Comparison of ENCODE assay signal across 9 mouse cellular contexts in the genomic region with DNA sequence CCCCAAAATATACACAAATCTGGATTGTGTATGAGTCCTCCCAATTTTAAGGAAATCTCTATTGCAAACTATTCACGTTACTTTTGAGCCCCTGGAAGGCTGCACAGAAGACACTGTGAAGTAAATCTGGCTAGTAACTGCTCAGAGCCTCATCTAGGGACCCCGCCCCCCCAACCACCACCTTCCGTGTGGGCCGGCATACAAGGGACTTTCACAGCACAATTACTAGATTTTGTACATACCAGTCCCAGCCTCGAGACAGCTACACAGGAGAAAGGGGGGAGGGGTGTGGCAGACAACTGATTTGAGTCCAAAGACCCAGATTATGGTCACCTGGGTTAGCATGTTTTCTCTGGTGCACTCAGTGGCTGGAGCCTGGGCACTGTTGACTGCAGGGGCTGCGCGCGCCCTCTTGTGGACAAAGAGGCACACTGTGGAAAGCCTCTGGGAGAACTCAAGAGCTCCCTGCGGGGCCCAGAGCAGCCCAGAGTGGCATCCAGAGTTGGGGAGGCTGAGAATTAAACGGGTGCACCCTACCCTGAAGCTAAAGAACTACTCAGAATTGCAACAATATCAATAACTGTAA. TPM values are rescaled to one million over a fixed set of nuclear protein-coding genes. Genes with fewer than 3 reads are reported as not detected.
DNase-seq lines count a peak whose midpoint lies in the region; ATAC-seq lines count a peak whose summit lies in the region.
"Had no signal": no experiment of that assay in that cellular context is flagged by ENCODE, and none has a peak within 500 bp of the region (broad histone marks: within the 10 kb centered on the region; RNA-seq: fewer than 3 reads in every experiment).

No protein-coding gene starts in this region.

- no peaks in the 10 kb centered on the region for H3K27me3 ChIP-seq in hindbrain, embryonic 15.5 days

- no peaks in the 10 kb centered on the region for H3K4me1 ChIP-seq in hindbrain, embryonic 15.5 days (replicated peaks)
- H3K4me1 ChIP-seq: megakaryocyte, embryonic 14.5 days had no signal

- WGBS in hindbrain, embryonic 15.5 days, result 29% methylated on average over 10 of the region's 10 CpGs

- peak; percentile 58 for DNase-seq in WW6 (ENCODE audit: low read depth, low spot score)
- peak; percentile 86 to 89 for DNase-seq in cerebellum, postnatal 10 days
- peak; percentile 20 to 86 for DNase-seq in frontal cortex, adult 2 months (ENCODE audit: extremely low spot score in 1 of 2, low spot score in 1 of 2)
- DNase-seq in left cerebral cortex, adult 18-20 months (ENCODE audit: low spot score in 2 of 2), result peak; percentile 74 to 82
- peak; percentile 77 for DNase-seq in mesoderm, embryonic 11.5 days (ENCODE audit: low read depth, low spot score)
- DNase-seq in right cerebral cortex, postnatal 36 days (ENCODE audit: low spot score in 2 of 2), result peak; percentile 46 to 49
- DNase-seq in yolk sac, embryonic 10.5 days (ENCODE audit: low spot score), result peak; percentile 22

- peak; percentile 76; the same call in 1 of the 2 replicates for ATAC-seq in hindbrain, embryonic 15.5 days (ENCODE audit: low FRiP score, low read depth)

- no peaks in the 10 kb centered on the region for H3K9me3 ChIP-seq in hindbrain, embryonic 15.5 days

- H3K4me3 ChIP-seq in hindbrain, embryonic 15.5 days, result no peak overlapping the region
- H3K4me3 ChIP-seq: megakaryocyte, embryonic 14.5 days had no signal

- no peak overlapping the region for H3K4me2 ChIP-seq in hindbrain, embryonic 15.5 days

- H3K9ac ChIP-seq in hindbrain, embryonic 15.5 days, result no peak overlapping the region

- H3K36me3 ChIP-seq in hindbrain, embryonic 15.5 days, result no peaks in the 10 kb centered on the region

- H3K27ac ChIP-seq in hindbrain, embryonic 15.5 days (replicated peaks), result no peak overlapping the region

RNA-seq across cellular contexts. Expression of a gene that starts 33.8 kb away (rescaled TPM):
- 149 TPM in 2 replicates for polyA plus RNA-seq in frontal cortex, adult 2 months (2012; rRNA removed)
- 128 and 133 TPM in 2 replicates for polyA plus RNA-seq in hindbrain, embryonic 15.5 days (2015; fragmentation: Nextera tagmentation; extraction: Ambion mirVana)
- 100 to 1,000 TPM; 107 to 108 TPM for total RNA-seq in left cerebral cortex, adult 18-20 months (2021)

Comparison
In these comparisons a context has a peak if more than half of its experiments do, and no peak if none do; other contexts are left out.
1. DNase-seq: peak in every context shown above with its lines; median percentile 88 in cerebellum, postnatal 10 days; 78 in left cerebral cortex, adult 18-20 months; 77 in mesoderm, embryonic 11.5 days; 58 in WW6; 53 in frontal cortex, adult 2 months; 48 in right cerebral cortex, postnatal 36 days; 22 in yolk sac, embryonic 10.5 days.